Mouse (Mus musculus) intestine, embryonic 14.5 days (tissue): Measurements from ENCODE around the gene 1700016D06Rik. TPM values are rescaled to one million over a fixed set of nuclear protein-coding genes. Genes with fewer than 3 reads are reported as not detected.

ENCODE experiments used
- ATAC-seq: fragments of 200-750 bp; cut with Nextera tagmentation; replicated peaks from 2 replicates; pipeline ENCODE4 v1.8.0; 2017; ENCODE audit warnings: low read depth, moderate number of reproducible peaks, moderate TSS enrichment, moderate library complexity; ENCODE audit not compliant: low FRiP score, low TSS enrichment
- DNase-seq: peaks from one replicate; pipeline ENCODE4 v3.0.0-alpha.2; 2018; ENCODE audit warnings: low spot score
- H3K27ac ChIP-seq: fragments of 300-500 bp; sonication (generic); 2 replicates; pipeline ENCODE4 v1.5.1; 2014; ENCODE audit warnings: low read depth, mild to moderate bottlenecking, control low read depth
- H3K27me3 ChIP-seq: fragments of 300-500 bp; sonication (generic); replicated peaks from 2 replicates; pipeline ENCODE4 v1.6.1; 2014; ENCODE audit warnings: low read length, control low read depth; ENCODE audit not compliant: control insufficient read depth, insufficient read depth
- H3K36me3 ChIP-seq: fragments of 300-500 bp; sonication (generic); 2 replicates; pipeline ENCODE4 v1.6.1; 2014; ENCODE audit warnings: low read length, control low read depth; ENCODE audit not compliant: control insufficient read depth, insufficient read depth
- H3K4me1 ChIP-seq: fragments of 300-500 bp; sonication (generic); replicated peaks from 2 replicates; pipeline ENCODE4 v1.6.1; 2014; ENCODE audit warnings: low read length, control low read depth, mixed read lengths; ENCODE audit not compliant: control insufficient read depth, insufficient read depth
- H3K4me2 ChIP-seq: fragments of 300-500 bp; sonication (generic); 2 replicates; pipeline ENCODE4 v1.6.1; 2014; ENCODE audit warnings: low read length
- H3K4me3 ChIP-seq: fragments of 300-500 bp; sonication (generic); 2 replicates; pipeline ENCODE4 v1.5.1; 2014; ENCODE audit warnings: low read depth, low read length, control low read depth, mixed read lengths
- H3K9ac ChIP-seq: fragments of 300-500 bp; sonication (generic); 2 replicates; pipeline ENCODE4 v1.6.1; 2014; ENCODE audit warnings: mild to moderate bottlenecking, low read length
- H3K9me3 ChIP-seq: fragments of 300-500 bp; sonication (generic); 2 replicates; pipeline ENCODE4 v1.6.1; 2016; ENCODE audit warnings: low read length, control low read depth; ENCODE audit not compliant: control insufficient read depth
- WGBS: fragments of 180-500 bp; shearing (Covaris S2); extraction: QIAGEN DNeasy Blood & Tissue Kit; methylation state at CpG from one replicate; pipeline ENCODE4 v1.1.7; 2014; 5-methylcytosine and 5-hydroxymethylcytosine counted together
- polyA plus RNA-seq: library from polyadenylated mRNA; unstranded; fragments of >200 nt; fragmentation: Nextera tagmentation; extraction: Ambion mirVana; gene quantifications from 2 replicates; pipeline ENCODE4 v1.2.1, GENCODE M21; 2014

Gene 1700016D06Rik
- polyA plus RNA-seq, 1 experiment from 2014 or later: not detected

- Histone ChIP-seq H3K9me3 (no peaks in the 10 kb centered on the region), H3K4me2 (no peak overlapping the region), H3K4me1 (no peaks in the 10 kb centered on the region; the same call in 1 of the 2 replicates), H3K9ac (no peak overlapping the region), H3K4me3 (no peak overlapping the region), H3K36me3 (no peaks in the 10 kb centered on the region), H3K27me3 (no peaks in the 10 kb centered on the region), H3K27ac (no peak overlapping the region)
- ATAC-seq (no peak), DNase-seq (no peak)
- WGBS: 89% methylated on average over 7 of the region's 7 CpGs
Observed at GRCm38 (mm10) chr8:11697467-11697866, 3.4 kb downstream of the 1700016D06Rik start.

GRCm38 (mm10) chr8:11696176-11696575 lies 4.7 kb downstream of the 1700016D06Rik start:
- Histone ChIP-seq H3K4me2 (no peak overlapping the region), H3K9ac (no peak overlapping the region), H3K27ac (no peak overlapping the region), H3K27me3 (no peaks in the 10 kb centered on the region), H3K4me1 (no peaks in the 10 kb centered on the region; the same call in 1 of the 2 replicates), H3K36me3 (no peaks in the 10 kb centered on the region), H3K9me3 (no peaks in the 10 kb centered on the region), H3K4me3 (no peak overlapping the region)
- WGBS: 87% methylated on average over 3 of the region's 3 CpGs
- ATAC-seq (no peak), DNase-seq (no peak)

- H3K9ac ChIP-seq: no peak overlapping the region
- ATAC-seq (no peak), DNase-seq (no peak)
- H3K4me3 ChIP-seq: no peak overlapping the region
- no peaks in the 10 kb centered on the region for H3K4me1 ChIP-seq
- no peak overlapping the region for H3K27ac ChIP-seq
- no peaks in the 10 kb centered on the region for H3K36me3 ChIP-seq
- 67% methylated on average over 5 of the region's 5 CpGs for WGBS
- no peaks in the 10 kb centered on the region for H3K27me3 ChIP-seq
- H3K9me3 ChIP-seq: no peaks in the 10 kb centered on the region
- no peak overlapping the region for H3K4me2 ChIP-seq
Observed at GRCm38 (mm10) chr8:11693972-11694371, 6.9 kb downstream of the 1700016D06Rik start.

- no peaks in the 10 kb centered on the region for H3K27me3 ChIP-seq
- H3K9me3 ChIP-seq: no peaks in the 10 kb centered on the region
- H3K27ac ChIP-seq: no peak overlapping the region
- no peak for ATAC-seq
- DNase-seq: no peak
- H3K36me3 ChIP-seq: no peaks in the 10 kb centered on the region
- 41% methylated on average over 1 of the region's 1 CpGs for WGBS
- H3K9ac ChIP-seq: no peak overlapping the region
- H3K4me3 ChIP-seq: no peak overlapping the region
- H3K4me2 ChIP-seq: no peak overlapping the region
- H3K4me1 ChIP-seq: no peaks in the 10 kb centered on the region
Observed at GRCm38 (mm10) chr8:11692455-11692854, 8.4 kb downstream of the 1700016D06Rik start.

- Histone ChIP-seq H3K4me1 (no peaks in the 10 kb centered on the region), H3K27me3 (no peaks in the 10 kb centered on the region), H3K4me2 (no peak overlapping the region), H3K27ac (no peak overlapping the region), H3K9ac (no peak overlapping the region), H3K9me3 (no peaks in the 10 kb centered on the region), H3K4me3 (no peak overlapping the region), H3K36me3 (no peaks in the 10 kb centered on the region)
- ATAC-seq: no peak
- DNase-seq: no peak
- WGBS: 84% methylated on average over 6 of the region's 6 CpGs
Observed at GRCm38 (mm10) chr8:11691761-11692160, 9.1 kb downstream of the 1700016D06Rik start.

GRCm38 (mm10) chr8:11691284-11691683 lies 9.6 kb downstream of the 1700016D06Rik start:
- Histone ChIP-seq H3K4me3 (no peak overlapping the region), H3K36me3 (no peaks in the 10 kb centered on the region), H3K27ac (no peak overlapping the region), H3K9me3 (no peaks in the 10 kb centered on the region), H3K4me1 (no peaks in the 10 kb centered on the region), H3K9ac (no peak overlapping the region), H3K4me2 (no peak overlapping the region), H3K27me3 (no peaks in the 10 kb centered on the region)
- DNase-seq (no peak), ATAC-seq (no peak)
- WGBS: 84% methylated on average over 6 of the region's 6 CpGs

- H3K9me3 ChIP-seq: no peaks in the 10 kb centered on the region
- 70% methylated on average over 7 of the region's 7 CpGs for WGBS
- H3K9ac ChIP-seq: no peak overlapping the region
- ATAC-seq (no peak), DNase-seq (no peak)
- no peak overlapping the region for H3K27ac ChIP-seq
- no peak overlapping the region for H3K4me3 ChIP-seq
- H3K27me3 ChIP-seq: no peaks in the 10 kb centered on the region
- no peak overlapping the region for H3K4me2 ChIP-seq
- no peaks in the 10 kb centered on the region for H3K36me3 ChIP-seq
- no peaks in the 10 kb centered on the region for H3K4me1 ChIP-seq
Observed at GRCm38 (mm10) chr8:11689945-11690344, 10.9 kb downstream of the 1700016D06Rik start.

- Histone ChIP-seq H3K36me3 (no peaks in the 10 kb centered on the region), H3K27me3 (no peaks in the 10 kb centered on the region), H3K4me1 (no peaks in the 10 kb centered on the region), H3K9ac (no peak overlapping the region), H3K4me2 (no peak overlapping the region), H3K4me3 (no peak overlapping the region), H3K9me3 (no peaks in the 10 kb centered on the region), H3K27ac (no peak overlapping the region)
- ATAC-seq: no peak
- WGBS: 89% methylated on average over 5 of the region's 5 CpGs
- DNase-seq: no peak
Observed at GRCm38 (mm10) chr8:11687251-11687650, 13.6 kb downstream of the 1700016D06Rik start.

- no peak for ATAC-seq
- H3K27me3 ChIP-seq: no peaks in the 10 kb centered on the region
- DNase-seq: no peak
- 84% methylated on average over 7 of the region's 7 CpGs for WGBS
- no peaks in the 10 kb centered on the region for H3K36me3 ChIP-seq
- no peaks in the 10 kb centered on the region for H3K9me3 ChIP-seq
- no peaks in the 10 kb centered on the region for H3K4me1 ChIP-seq
- no peak overlapping the region for H3K27ac ChIP-seq
- no peak overlapping the region for H3K4me2 ChIP-seq
- no peak overlapping the region for H3K9ac ChIP-seq
- no peak overlapping the region for H3K4me3 ChIP-seq
Observed at GRCm38 (mm10) chr8:11684558-11684957, 16.3 kb downstream of the 1700016D06Rik start.
